Mouse (Mus musculus): ENCODE results near the gene Ryr3.

Gene Ryr3

GRCm38 (mm10) chr2:113216746-113217461, at the start of gene Ryr3:
Ryr3 (minus strand) TSS chr2:113217096.
- DNase-seq (ENCODE audit: low spot score) = peak; percentile 14

GRCm38 (mm10) chr2:113238871-113239270, 22.0 kb upstream of the Ryr3 start:
- no peak for DNase-seq (ENCODE audit: low spot score)

GRCm38 (mm10) chr2:113236993-113237392, 20.1 kb upstream of the Ryr3 start:
- DNase-seq (ENCODE audit: low spot score) = no peak

GRCm38 (mm10) chr2:113234559-113234958, 17.7 kb upstream of the Ryr3 start:
- DNase-seq (ENCODE audit: low spot score) = no peak

- DNase-seq (ENCODE audit: low spot score) = no peak
Measured at GRCm38 (mm10) chr2:113233356-113233755, 16.5 kb upstream of the Ryr3 start.

- no peak for DNase-seq (ENCODE audit: low spot score)
Measured at GRCm38 (mm10) chr2:113216105-113216745, 671 bp downstream of the Ryr3 start.

- DNase-seq (ENCODE audit: low spot score) = no peak
Measured at GRCm38 (mm10) chr2:113210023-113210422, 6.9 kb downstream of the Ryr3 start.

GRCm38 (mm10) chr2:113209263-113209662, 7.6 kb downstream of the Ryr3 start:
- no peak for DNase-seq (ENCODE audit: low spot score)

- no peak for DNase-seq (ENCODE audit: low spot score)
Measured at GRCm38 (mm10) chr2:113202857-113203256, 14.0 kb downstream of the Ryr3 start.

- no peak for DNase-seq (ENCODE audit: low spot score)
Measured at GRCm38 (mm10) chr2:113199030-113199679, 17.7 kb downstream of the Ryr3 start.

GRCm38 (mm10) chr2:113187158-113187557, 29.7 kb downstream of the Ryr3 start:
- no peak for DNase-seq (ENCODE audit: low spot score)

GRCm38 (mm10) chr2:113181701-113182100, 35.2 kb downstream of the Ryr3 start:
- DNase-seq (ENCODE audit: low spot score) = no peak

- DNase-seq (ENCODE audit: low spot score) = no peak
Measured at GRCm38 (mm10) chr2:113178047-113178446, 38.8 kb downstream of the Ryr3 start.

- no peak for DNase-seq (ENCODE audit: low spot score)
Measured at GRCm38 (mm10) chr2:113176337-113176736, 40.6 kb downstream of the Ryr3 start.

- DNase-seq (ENCODE audit: low spot score) = no peak
Measured at GRCm38 (mm10) chr2:113168096-113168495, 48.8 kb downstream of the Ryr3 start.

- no peak for DNase-seq (ENCODE audit: low spot score)
Measured at GRCm38 (mm10) chr2:113161494-113161893, 55.4 kb downstream of the Ryr3 start.

GRCm38 (mm10) chr2:113137766-113138165, 79.1 kb downstream of the Ryr3 start:
- no peak for DNase-seq (ENCODE audit: low spot score)

- no peak for DNase-seq (ENCODE audit: low spot score)
Measured at GRCm38 (mm10) chr2:113123476-113123875, 93.4 kb downstream of the Ryr3 start.

GRCm38 (mm10) chr2:113119080-113119479, 97.8 kb downstream of the Ryr3 start:
- no peak for DNase-seq (ENCODE audit: low spot score)

- no peak for DNase-seq (ENCODE audit: low spot score)
Measured at GRCm38 (mm10) chr2:113116788-113117187, 100.1 kb downstream of the Ryr3 start.

GRCm38 (mm10) chr2:113115897-113116283, 101.0 kb downstream of the Ryr3 start:
- no peak for DNase-seq (ENCODE audit: low spot score)

- no peak for DNase-seq (ENCODE audit: low spot score)
Measured at GRCm38 (mm10) chr2:113115248-113115896, 101.5 kb downstream of the Ryr3 start.

- no peak for DNase-seq (ENCODE audit: low spot score)
Measured at GRCm38 (mm10) chr2:113104609-113105008, 112.3 kb downstream of the Ryr3 start.

Data from ovary, postnatal 36 days (tissue).